Mouse (Mus musculus) left cerebral cortex, postnatal 14 days (tissue): ENCODE results near the gene Wasl. TPM values are rescaled to one million over a fixed set of nuclear protein-coding genes. Genes with fewer than 3 reads are reported as not detected.
A peak's percentile ranks its signal among the peaks of the same experiment; 100 is the strongest.

Source experiments
- DNase-seq, 2 experiments: peaks; one replicate each; pipeline ENCODE4 v3.0.0; 2021 to 2022; ENCODE audit warnings: low spot score in 2 of 2, mixed read lengths in 1 of 2
- intact Hi-C: fragments of 180-260 bp; cut with DNase I; formaldehyde crosslinking; loops from one replicate; pipeline ENCODE4 v1.15.1; 2025
- long read RNA-seq, 2 experiments: library from polyadenylated mRNA; stranded (forward); transcript quantifications; one replicate each; pipeline ENCODE4 v2.0.0; 2021
- total RNA-seq, 2 experiments: library from RNA; stranded (reverse); gene quantifications; 2 replicates each; pipeline ENCODE4 v1.2.3; 2021

Gene Wasl
- 10 to 100 TPM; 78.5 to 81.9 TPM for total RNA-seq
- long read RNA-seq, experiment 1, full-length matches to known transcripts, result 20 of 33 reads
- long read RNA-seq, experiment 1, partial matches to known transcripts, result 7 of 33 reads
- long read RNA-seq, experiment 1, other reads (novel, unspliced or antisense), result 6 of 33 reads
- long read RNA-seq, experiment 2, full-length matches to known transcripts, result 19 of 28 reads
- long read RNA-seq, experiment 2, partial matches to known transcripts, result 7 of 28 reads
- long read RNA-seq, experiment 2, other reads (novel, unspliced or antisense), result 2 of 28 reads

- intact Hi-C loops, result no loop called here
- peak; percentile 98 to 99 for DNase-seq
Measured at GRCm38 (mm10) chr6:24664867-24665458, at the start of gene Wasl. Gene Wasl (minus strand): TSS chr6:24665009.

- no peak for DNase-seq
- intact Hi-C loops, result no loop called here
Measured at GRCm38 (mm10) chr6:24707499-24707898, 42.7 kb upstream of the Wasl start.

- DNase-seq, result no peak
- intact Hi-C loops, result no loop called here
Measured at GRCm38 (mm10) chr6:24707090-24707489, 42.3 kb upstream of the Wasl start.

GRCm38 (mm10) chr6:24697216-24697615 is 32.4 kb upstream of the Wasl start:
- intact Hi-C loops, result no loop called here
- DNase-seq, result no peak

- no peak for DNase-seq
- intact Hi-C loops, result no loop called here
Measured at GRCm38 (mm10) chr6:24696117-24696516, 31.3 kb upstream of the Wasl start.

- intact Hi-C loops, result no loop called here
- no peak for DNase-seq
Measured at GRCm38 (mm10) chr6:24694455-24695410, 29.9 kb upstream of the Wasl start.

- no peak for DNase-seq
- intact Hi-C loops, result no loop called here
Measured at GRCm38 (mm10) chr6:24687871-24688270, 23.1 kb upstream of the Wasl start.

DNA sequence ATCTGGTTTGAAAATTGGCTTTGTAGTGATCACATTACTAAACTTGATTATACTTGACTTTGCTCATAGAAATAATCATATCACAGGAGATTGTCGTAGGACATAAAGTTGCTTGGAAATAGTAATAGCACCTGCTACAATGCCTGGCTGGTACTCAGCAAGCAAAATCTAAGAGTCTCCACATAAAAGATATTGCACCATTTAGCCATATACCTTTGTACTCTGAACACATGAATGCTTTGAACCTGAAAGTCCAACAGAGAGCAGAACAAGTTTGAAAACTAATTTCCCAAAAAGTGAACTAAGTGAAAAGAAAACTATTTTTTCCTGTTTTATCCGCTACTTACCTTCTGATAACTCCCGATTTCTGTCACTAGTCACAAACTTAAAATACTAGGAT is 18.3 kb upstream of the Wasl start:
- no peak for DNase-seq
- intact Hi-C loops, result no loop called here

- intact Hi-C loops, result no loop called here
- DNase-seq, result no peak
Measured at GRCm38 (mm10) chr6:24667829-24668228, 3.0 kb upstream of the Wasl start.

DNA sequence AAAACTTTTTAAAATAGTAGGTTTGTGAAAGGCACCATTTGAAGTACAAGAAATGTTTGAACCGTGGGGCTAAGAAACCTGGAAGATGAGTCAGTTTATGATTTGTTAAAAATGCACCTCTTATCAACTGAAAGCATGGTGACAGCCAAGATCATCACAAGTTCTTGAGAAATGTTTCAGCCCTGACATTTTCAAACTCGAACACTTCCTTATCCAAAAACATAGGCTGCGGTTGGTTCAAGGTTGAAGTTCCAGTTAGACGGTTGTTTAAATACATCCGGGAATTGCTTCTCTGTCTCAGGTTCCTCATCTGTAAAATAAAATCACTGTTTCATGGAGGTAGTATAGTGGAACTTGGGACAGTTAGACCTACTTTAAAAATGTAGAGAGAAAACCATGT is 1.4 kb upstream of the Wasl start:
- intact Hi-C loops, result no loop called here
- DNase-seq, result no peak

GRCm38 (mm10) chr6:24664133-24664866 is 509 bp downstream of the Wasl start:
- intact Hi-C loops, result no loop called here
- DNase-seq, result peak; percentile 22 to 30

DNA sequence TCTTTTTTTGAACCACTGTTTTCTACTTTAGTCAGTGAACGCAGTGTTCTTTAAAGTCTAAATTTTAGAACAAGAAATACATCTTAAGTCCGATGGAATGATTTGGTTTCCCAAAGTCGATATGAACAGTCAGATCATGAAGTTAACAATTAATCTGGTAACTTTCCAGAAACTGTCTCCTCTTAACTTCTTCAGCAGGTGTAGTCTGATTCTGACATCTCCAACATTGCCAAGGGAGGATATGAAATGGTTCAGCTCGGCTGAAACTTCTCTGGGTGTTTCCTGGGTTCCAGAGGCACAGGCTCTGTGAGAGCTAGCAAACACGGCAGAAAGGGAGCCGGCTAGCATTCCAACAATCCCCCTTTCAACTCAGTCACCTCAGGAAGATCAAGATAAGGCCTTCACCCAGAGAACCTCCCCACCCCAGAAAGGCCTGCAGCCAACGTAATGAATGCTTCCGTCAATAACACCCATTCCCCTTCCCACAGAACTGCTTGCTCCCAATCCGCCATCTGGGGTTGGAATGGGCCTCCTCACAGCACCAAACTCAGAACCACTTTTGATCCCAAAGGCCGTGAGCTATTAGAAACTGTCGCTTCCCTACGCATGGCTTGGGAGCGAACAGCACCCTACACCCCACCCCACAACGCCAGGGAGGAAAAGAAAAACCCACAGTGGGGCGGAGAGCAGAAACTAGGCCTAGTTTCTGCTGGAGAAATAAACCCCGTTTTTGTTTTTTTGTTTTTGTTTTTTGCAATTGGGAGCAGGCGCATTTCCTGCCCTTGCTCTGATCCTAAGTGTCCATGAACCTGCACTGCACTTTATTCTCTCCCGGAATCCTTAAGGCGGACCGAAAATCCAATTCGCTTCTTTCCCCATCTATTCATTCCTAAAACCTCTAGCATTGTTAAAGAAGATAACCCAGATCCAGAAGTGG is 1.3 kb downstream of the Wasl start:
- intact Hi-C loops, result no loop called here
- DNase-seq, result no peak

DNA sequence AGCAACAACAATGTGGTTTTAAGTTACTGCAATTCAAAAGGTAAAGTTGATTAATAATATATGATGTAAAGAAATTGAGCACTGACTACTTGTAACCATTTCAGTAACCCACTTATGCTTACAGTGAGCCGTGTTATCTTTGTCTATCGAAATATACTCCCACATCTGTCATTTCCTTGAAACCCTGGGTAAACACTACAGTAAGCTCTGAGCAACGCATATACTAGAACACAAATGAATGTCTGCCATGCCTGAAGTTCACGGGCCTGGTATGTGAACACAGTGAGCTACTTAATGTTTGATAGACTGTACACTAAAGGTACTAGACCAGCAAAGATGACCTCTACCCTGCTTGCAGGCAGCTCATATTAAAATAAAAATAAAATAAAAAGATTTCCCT is 2.3 kb downstream of the Wasl start:
- DNase-seq, result no peak
- intact Hi-C loops, result no loop called here

DNA sequence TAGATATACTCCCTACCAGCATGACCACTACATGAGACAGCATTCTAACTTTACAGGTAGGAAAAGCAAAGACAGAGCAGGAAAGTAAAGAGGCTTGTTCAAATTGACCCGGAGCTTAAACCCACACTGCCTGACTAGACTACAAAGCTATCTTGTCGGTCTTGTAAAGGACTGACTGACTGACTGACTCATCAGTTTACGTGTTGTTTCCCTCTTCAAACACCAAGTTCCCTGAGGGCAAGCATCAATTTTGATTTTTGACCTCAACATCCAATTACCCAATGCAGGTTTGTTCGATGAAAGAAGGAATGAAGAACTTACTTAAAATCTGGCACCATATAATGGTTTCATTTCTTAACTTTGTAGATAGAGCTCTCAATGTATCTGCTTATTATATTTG is 2.9 kb downstream of the Wasl start:
- intact Hi-C loops, result no loop called here
- no peak for DNase-seq

- intact Hi-C loops, result no loop called here
Measured at GRCm38 (mm10) chr6:24657647-24658387, 7.0 kb downstream of the Wasl start.

DNA sequence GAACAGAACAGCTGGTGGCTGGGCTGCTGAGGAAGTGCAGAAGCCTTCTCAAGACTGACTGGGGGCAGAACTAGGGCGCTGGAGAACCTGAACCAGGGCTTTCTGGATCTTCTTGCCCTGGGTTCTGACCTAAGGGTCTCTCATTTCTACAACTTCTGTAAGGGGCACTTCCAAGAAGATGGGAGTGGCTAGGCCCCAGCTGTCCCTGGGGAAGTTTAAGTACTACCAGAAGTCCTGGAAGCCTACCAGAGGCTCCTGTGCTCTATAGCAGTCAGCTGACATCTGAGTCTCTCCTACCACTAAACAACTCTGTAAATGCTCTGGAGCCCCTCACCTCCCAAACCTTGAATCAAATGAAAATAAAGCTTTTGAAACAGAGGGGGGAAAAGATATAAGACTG is 8.7 kb downstream of the Wasl start:
- no peak for DNase-seq
- intact Hi-C loops, result no loop called here

More at GRCm38 (mm10) chr6:24657647-24658387, 7.0 kb downstream of the Wasl start:
- DNase-seq, result no peak

- intact Hi-C loops, result no loop called here
- DNase-seq, result no peak
Measured at GRCm38 (mm10) chr6:24651538-24651937, 13.3 kb downstream of the Wasl start.

- intact Hi-C loops, result no loop called here
- peak; percentile 13 to 84 for DNase-seq
Measured at GRCm38 (mm10) chr6:24650719-24651118, 14.1 kb downstream of the Wasl start.
